ENCODE assay signal across 8 mouse cellular contexts in the genomic region with DNA sequence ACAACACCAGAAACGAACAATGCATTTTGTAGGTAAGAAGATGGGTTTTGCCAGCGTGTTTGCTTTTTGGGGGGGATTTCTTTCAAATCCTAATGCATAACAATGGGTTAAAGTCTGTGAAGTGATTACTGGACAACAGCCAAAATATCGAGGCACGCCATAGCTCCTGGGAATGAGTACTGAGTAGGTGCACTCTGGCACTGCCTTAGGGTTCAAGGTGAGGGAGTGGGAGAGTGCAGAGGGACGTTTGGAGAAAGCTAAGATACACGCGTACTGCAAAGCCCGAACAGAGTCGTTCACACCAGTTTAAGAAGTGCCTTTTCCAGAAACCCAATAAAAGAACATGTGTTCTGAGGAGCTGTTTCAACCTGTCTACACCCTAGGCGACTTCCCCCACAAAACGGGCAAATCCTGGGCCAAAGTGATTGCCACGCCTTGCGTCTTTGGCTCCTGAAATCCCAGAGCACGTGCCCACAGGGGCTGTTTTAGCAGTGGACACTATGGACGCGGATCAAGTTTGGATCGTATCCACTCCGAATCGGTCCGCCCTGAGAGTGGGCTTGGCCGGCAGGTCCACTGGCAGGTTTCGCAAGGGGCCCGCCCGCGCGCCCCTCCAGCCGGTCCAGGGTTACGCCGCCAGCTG. TPM values are rescaled to one million over a fixed set of nuclear protein-coding genes. Genes with fewer than 3 reads are reported as not detected.
A peak's percentile ranks its signal among the peaks of the same experiment; 100 is the strongest.
DNase-seq lines count a peak whose midpoint lies in the region; ATAC-seq and TF ChIP-seq lines count a peak whose summit lies in the region.

No protein-coding gene starts in this region.

- peak overlapping the region; percentile 77 for H3K4me2 ChIP-seq in forebrain, embryonic 13.5 days
- H3K4me2 ChIP-seq in limb, embryonic 14.5 days (replicated peaks; ENCODE audit: low read depth, low read length, severe bottlenecking) = peak overlapping the region; percentile 50
- peak overlapping the region; percentile 80 for H3K4me2 ChIP-seq in stomach, embryonic 16.5 days (ENCODE audit: low read depth, low read length)

- no peaks in the 10 kb centered on the region for H3K9me3 ChIP-seq in forebrain, embryonic 13.5 days (replicated peaks)
- H3K9me3 ChIP-seq in limb, embryonic 14.5 days (ENCODE audit: control insufficient read depth, low read length) = no peaks in the 10 kb centered on the region
- H3K9me3 ChIP-seq in stomach, embryonic 16.5 days (replicated peaks; ENCODE audit: control insufficient read depth, low read length) = no peaks in the 10 kb centered on the region

- intact Hi-C loops in heart, adult 2 months (cut with DNase I) = loop anchor here (1.0 to 5.0 kb wide), 5 partner anchors 50 to 340 kb away; partner anchors contain the start of genes Aftph and Rab1a

- TF ChIP-seq POLR2A in heart, adult 2 months (IDR thresholded peaks at IDR 0.05; ENCODE audit: insufficient read depth, low read depth, low read length) = peak; percentile 55
- no peak for TF ChIP-seq POLR2A in thymus, adult 2 months (IDR thresholded peaks at IDR 0.05; ENCODE audit: control insufficient read depth, extremely low read depth, insufficient read depth, low read length, poor library complexity)
- no peak for TF ChIP-seq POLR2A in limb, embryonic 14.5 days (IDR thresholded peaks at IDR 0.05; ENCODE audit: borderline replicate concordance, extremely low read depth, insufficient read depth, insufficient read length)

- no peaks in the 10 kb centered on the region; the same call in 1 of the 2 replicates for H3K79me2 ChIP-seq in heart, adult 2 months (replicated peaks; ENCODE audit: control insufficient read depth, insufficient read depth, low read length)

- H3K4me1 ChIP-seq in heart, adult 2 months (ENCODE audit: control insufficient read depth, insufficient read depth, low read length) = peaks cover 1% of the 10 kb centered on the region; the same call in 1 of the 2 replicates
- no peaks in the 10 kb centered on the region for H3K4me1 ChIP-seq in thymus, adult 2 months (replicated peaks; ENCODE audit: control insufficient read depth, insufficient read depth, low read length)
- peaks cover 23% of the 10 kb centered on the region for H3K4me1 ChIP-seq in forebrain, embryonic 13.5 days
- H3K4me1 ChIP-seq in limb, embryonic 14.5 days (ENCODE audit: control insufficient read depth, insufficient read depth, low read length) = peaks cover 8% of the 10 kb centered on the region; the same call in 1 of the 2 replicates
- H3K4me1 ChIP-seq in stomach, embryonic 16.5 days (ENCODE audit: control insufficient read depth, insufficient read depth, low read length) = 0 out of 2 replicates have a peak, but pooled peaks cover 3% of the 10 kb centered on the region

- no peak for DNase-seq in heart, adult 2 months
- no peak for DNase-seq in heart, adult 8-10 months (ENCODE audit: low spot score)
- no peak for DNase-seq in thymus, adult 2 months
- no peak for DNase-seq in thymus, postnatal 0 days (ENCODE audit: low spot score)
- DNase-seq in limb, embryonic 14.5 days (ENCODE audit: low spot score) = peak; percentile 63
- DNase-seq in spleen, postnatal 4 days (ENCODE audit: low spot score in 2 of 2) = no peak

- ATAC-seq in forebrain, embryonic 13.5 days = peak; percentile 0; the same call in 1 of the 2 replicates
- ATAC-seq in limb, embryonic 14.5 days (ENCODE audit: low FRiP score, low read depth) = peak; percentile 0
- ATAC-seq in stomach, embryonic 16.5 days (ENCODE audit: insufficient read depth, low FRiP score) = no peak

- peak overlapping the region; percentile 73 for H3K9ac ChIP-seq in heart, adult 2 months (ENCODE audit: low read depth, low read length)
- H3K9ac ChIP-seq in forebrain, embryonic 13.5 days = peak overlapping the region; percentile 66
- H3K9ac ChIP-seq in limb, embryonic 14.5 days (ENCODE audit: low read depth, low read length, severe bottlenecking) = peak overlapping the region; percentile 86
- peak overlapping the region; percentile 73 for H3K9ac ChIP-seq in stomach, embryonic 16.5 days (ENCODE audit: low read length)

- no peaks in the 10 kb centered on the region for H3K36me3 ChIP-seq in heart, adult 2 months (ENCODE audit: control insufficient read depth, insufficient read depth, low read length)
- H3K36me3 ChIP-seq in thymus, adult 2 months (ENCODE audit: control insufficient read depth, insufficient read depth, low read length) = no peaks in the 10 kb centered on the region
- no peaks in the 10 kb centered on the region for H3K36me3 ChIP-seq in forebrain, embryonic 13.5 days (ENCODE audit: poor library complexity, severe bottlenecking)
- no peaks in the 10 kb centered on the region for H3K36me3 ChIP-seq in limb, embryonic 14.5 days (ENCODE audit: control insufficient read depth, insufficient read depth, low read length)
- no peaks in the 10 kb centered on the region for H3K36me3 ChIP-seq in stomach, embryonic 16.5 days (ENCODE audit: control insufficient read depth, insufficient read depth, low read length)

- no peaks in the 10 kb centered on the region for H3K27me3 ChIP-seq in heart, adult 2 months (ENCODE audit: control insufficient read depth, insufficient read depth, low read length)
- no peaks in the 10 kb centered on the region for H3K27me3 ChIP-seq in thymus, adult 2 months (ENCODE audit: control insufficient read depth, insufficient read depth, low read length)
- no peaks in the 10 kb centered on the region for H3K27me3 ChIP-seq in forebrain, embryonic 13.5 days
- no peaks in the 10 kb centered on the region for H3K27me3 ChIP-seq in limb, embryonic 14.5 days (ENCODE audit: control insufficient read depth, insufficient read depth, low read length)
- no peaks in the 10 kb centered on the region for H3K27me3 ChIP-seq in stomach, embryonic 16.5 days (ENCODE audit: control insufficient read depth, insufficient read depth, low read length)

- WGBS in heart, adult 2 months = 2% methylated on average over 29 of the region's 29 CpGs
- WGBS in thymus, adult 2 months = 2% methylated on average over 29 of the region's 29 CpGs
- WGBS in forebrain, embryonic 13.5 days = 1% methylated on average over 28 of the region's 29 CpGs
- under 1% methylated on average over 24 of the region's 29 CpGs for WGBS in limb, embryonic 14.5 days
- WGBS in stomach, embryonic 16.5 days = 1% methylated on average over 29 of the region's 29 CpGs

- no peak for TF ChIP-seq CTCF in heart, adult 2 months (IDR thresholded peaks at IDR 0.05)
- TF ChIP-seq CTCF in thymus, adult 2 months (IDR thresholded peaks at IDR 0.05; ENCODE audit: borderline replicate concordance, control insufficient read depth, extremely low read depth, insufficient read depth, low read length, poor library complexity) = no peak

- no peak for TF ChIP-seq EP300 in heart, adult 2 months (IDR thresholded peaks at IDR 0.05; ENCODE audit: insufficient read depth, low read depth, low read length)

- H3K4me3 ChIP-seq in heart, adult 2 months = peak overlapping the region; percentile 82
- peak overlapping the region; percentile 88 for H3K4me3 ChIP-seq in thymus, adult 2 months (ENCODE audit: control insufficient read depth, insufficient read depth, low read length)
- H3K4me3 ChIP-seq in forebrain, embryonic 13.5 days = peak overlapping the region; percentile 80
- peak overlapping the region; percentile 88 for H3K4me3 ChIP-seq in limb, embryonic 14.5 days (replicated peaks; ENCODE audit: low read length)
- peak overlapping the region; percentile 88 for H3K4me3 ChIP-seq in stomach, embryonic 16.5 days (replicated peaks; ENCODE audit: low read length)

- H3K27ac ChIP-seq in heart, adult 2 months = peak overlapping the region; percentile 96
- no peak overlapping the region for H3K27ac ChIP-seq in thymus, adult 2 months (ENCODE audit: control insufficient read depth, insufficient read depth, low read length)
- H3K27ac ChIP-seq in forebrain, embryonic 13.5 days = peak overlapping the region; percentile 92; the same call in 1 of the 2 replicates
- peak overlapping the region; percentile 34 for H3K27ac ChIP-seq in limb, embryonic 14.5 days (replicated peaks; ENCODE audit: low read depth, low read length)
- H3K27ac ChIP-seq in stomach, embryonic 16.5 days (ENCODE audit: low read length) = peak overlapping the region; percentile 84

RNA-seq across cellular contexts. Expression of gene Sertad2, which starts 0.9 kb away (rescaled TPM):
- 10 to 100 TPM; 16.1 to 20.2 TPM for total RNA-seq in heart, adult 2 months (2021)
- 17.7 and 21.9 TPM in 2 replicates for polyA plus RNA-seq in heart, adult 2 months (2012; rRNA removed)
- 10 to 100 TPM; 17.2 to 22.2 (median 20.1) TPM for total RNA-seq in heart, adult 8-10 months (2022)
- polyA plus RNA-seq in thymus, adult 2 months (2012; rRNA removed) = 50.6 and 55.4 TPM in 2 replicates
- 26.9 and 29.2 TPM in 2 replicates for polyA plus RNA-seq in thymus, postnatal 0 days (2015; fragmentation: Nextera tagmentation; extraction: Ambion mirVana)
- 35.2 and 41.8 TPM in 2 replicates for polyA plus RNA-seq in forebrain, embryonic 13.5 days (2015; fragmentation: Nextera tagmentation; extraction: Ambion mirVana)
- 21.1 and 32.2 TPM in 2 replicates for polyA plus RNA-seq in limb, embryonic 14.5 days (2012; rRNA removed)
- polyA plus RNA-seq in limb, embryonic 14.5 days (2014; fragmentation: Nextera tagmentation; extraction: Ambion mirVana) = 40.1 and 43.1 TPM in 2 replicates
- 24.0 and 30.8 TPM in 2 replicates for polyA plus RNA-seq in stomach, embryonic 16.5 days (2015; fragmentation: Nextera tagmentation; extraction: Ambion mirVana)
